Mouse (Mus musculus) forelimb bud, embryonic 11.5 days (tissue): ENCODE measurements around the gene Olfr1416.

Experiments
- DNase-seq: peaks from one replicate; pipeline ENCODE4 v3.0.0-alpha.2; 2012; ENCODE audit warnings: low read depth, low spot score

Olfr1416 gene

GRCm38 (mm10) chr1:92432098-92432497, 52.8 kb downstream of the Olfr1416 start:
- no peak for DNase-seq

- DNase-seq, result no peak
Measured at GRCm38 (mm10) chr1:92431420-92431819, 53.5 kb downstream of the Olfr1416 start.

DNA sequence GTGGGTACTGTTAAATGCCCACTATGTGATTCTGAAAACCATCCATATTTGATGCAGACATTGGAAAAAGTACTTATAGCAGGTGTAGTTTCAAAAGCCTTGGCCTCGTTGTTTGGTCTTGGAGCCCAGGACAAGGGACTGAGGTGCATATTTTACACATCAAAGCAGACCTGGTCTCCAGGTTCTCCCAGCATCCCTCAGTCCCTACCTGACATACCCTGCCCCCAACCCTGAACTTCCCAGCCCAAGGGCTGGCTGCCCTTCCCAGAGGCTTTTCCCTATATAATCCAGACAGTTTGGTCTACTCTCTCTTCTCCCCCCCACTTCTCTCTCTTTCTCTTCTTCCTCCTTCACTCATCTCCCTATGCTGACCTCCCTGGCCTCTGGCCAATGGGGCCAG, 53.9 kb downstream of the Olfr1416 start:
- no peak for DNase-seq
